Mouse (Mus musculus) neural tube, embryonic 10.5 days (tissue): ENCODE results near the gene Jdp2.

ENCODE experiments used
- DNase-seq: peaks from one replicate; pipeline ENCODE4 v3.0.0-alpha.2; 2017; ENCODE audit warnings: low spot score; ENCODE audit errors: extremely low spot score

The Jdp2 gene

GRCm38 (mm10) chr12:85600637-85601036, 1.8 kb downstream of the Jdp2 start:
- DNase-seq: no peak

DNA sequence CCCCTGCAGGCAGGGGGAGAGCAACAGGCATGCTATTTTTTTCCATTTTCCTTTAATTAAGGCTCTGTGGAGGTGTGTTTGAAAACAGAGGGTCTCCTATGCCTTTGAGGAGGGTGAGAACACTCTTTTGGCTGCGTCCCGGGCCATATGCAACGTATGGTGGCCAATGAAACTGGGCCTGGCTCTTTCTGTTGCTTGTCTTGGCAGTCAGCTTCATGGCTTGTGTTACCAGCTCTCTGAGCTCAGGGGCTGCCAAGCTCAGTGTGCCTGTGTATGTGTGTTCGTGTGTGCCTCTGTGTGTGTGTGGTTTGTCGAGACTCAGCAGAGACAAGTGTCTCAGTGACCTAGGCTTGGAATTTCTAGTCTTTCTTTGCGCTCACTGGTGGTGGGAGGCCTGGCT, 2.7 kb downstream of the Jdp2 start:
- DNase-seq: no peak

DNA sequence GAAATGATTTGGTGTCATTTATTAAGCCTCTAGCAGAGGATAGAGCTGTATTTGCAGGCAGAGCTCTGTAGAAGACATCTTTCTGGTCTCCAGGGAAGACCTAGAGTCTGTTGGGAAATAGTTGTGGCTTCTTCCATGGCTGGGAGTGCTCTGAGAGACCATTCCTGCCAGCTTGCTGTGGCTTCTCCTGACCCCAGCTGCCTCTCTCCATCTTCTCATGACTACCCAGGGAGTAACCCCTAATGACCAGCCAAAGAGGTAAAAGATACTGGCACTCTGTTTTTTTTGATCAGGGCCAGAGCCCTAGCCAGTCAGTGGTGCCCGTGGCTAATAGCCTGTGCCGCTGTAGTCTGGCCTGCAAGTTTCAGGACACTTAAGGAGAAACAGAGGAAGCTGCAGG, 3.3 kb downstream of the Jdp2 start:
- DNase-seq: no peak

- no peak for DNase-seq
These were observed 4.0 kb downstream of the Jdp2 start for GRCm38 (mm10) chr12:85602811-85603210.

GRCm38 (mm10) chr12:85603767-85604166, 4.9 kb downstream of the Jdp2 start:
- DNase-seq: no peak

DNA sequence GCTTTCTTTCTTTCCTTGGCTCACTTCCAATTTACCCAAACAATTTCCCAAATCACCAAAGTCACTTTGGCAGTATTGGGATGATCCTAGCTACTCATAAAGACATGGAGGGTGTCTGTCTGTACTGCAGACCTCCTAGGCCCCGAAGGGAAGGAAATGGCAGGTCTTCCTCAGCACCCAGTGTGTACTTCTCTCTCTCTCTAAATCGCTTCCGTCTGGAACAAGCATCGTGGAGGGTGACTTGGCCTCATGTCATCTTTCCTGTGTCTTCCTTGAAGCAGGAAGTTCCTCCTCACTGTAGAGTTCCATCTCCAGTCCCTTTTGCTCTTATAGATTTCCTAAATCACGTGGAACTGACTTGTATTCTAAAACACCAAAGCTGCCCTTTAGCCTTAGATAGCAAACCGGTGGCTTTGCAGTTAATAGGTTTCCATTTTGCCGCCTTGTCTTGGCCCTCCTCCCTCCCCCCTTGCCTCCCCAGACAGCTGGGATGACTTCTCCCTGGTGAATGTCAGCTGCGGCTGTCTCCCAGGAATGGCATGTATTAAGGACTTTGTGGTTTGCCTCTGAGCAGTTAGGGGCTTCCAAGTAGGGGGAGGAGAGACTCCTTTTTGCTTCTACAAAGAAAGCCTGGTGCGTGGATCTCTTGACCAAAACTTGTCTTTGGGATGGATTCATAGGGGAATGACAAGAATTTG, 5.6 kb downstream of the Jdp2 start:
- no peak for DNase-seq

DNA sequence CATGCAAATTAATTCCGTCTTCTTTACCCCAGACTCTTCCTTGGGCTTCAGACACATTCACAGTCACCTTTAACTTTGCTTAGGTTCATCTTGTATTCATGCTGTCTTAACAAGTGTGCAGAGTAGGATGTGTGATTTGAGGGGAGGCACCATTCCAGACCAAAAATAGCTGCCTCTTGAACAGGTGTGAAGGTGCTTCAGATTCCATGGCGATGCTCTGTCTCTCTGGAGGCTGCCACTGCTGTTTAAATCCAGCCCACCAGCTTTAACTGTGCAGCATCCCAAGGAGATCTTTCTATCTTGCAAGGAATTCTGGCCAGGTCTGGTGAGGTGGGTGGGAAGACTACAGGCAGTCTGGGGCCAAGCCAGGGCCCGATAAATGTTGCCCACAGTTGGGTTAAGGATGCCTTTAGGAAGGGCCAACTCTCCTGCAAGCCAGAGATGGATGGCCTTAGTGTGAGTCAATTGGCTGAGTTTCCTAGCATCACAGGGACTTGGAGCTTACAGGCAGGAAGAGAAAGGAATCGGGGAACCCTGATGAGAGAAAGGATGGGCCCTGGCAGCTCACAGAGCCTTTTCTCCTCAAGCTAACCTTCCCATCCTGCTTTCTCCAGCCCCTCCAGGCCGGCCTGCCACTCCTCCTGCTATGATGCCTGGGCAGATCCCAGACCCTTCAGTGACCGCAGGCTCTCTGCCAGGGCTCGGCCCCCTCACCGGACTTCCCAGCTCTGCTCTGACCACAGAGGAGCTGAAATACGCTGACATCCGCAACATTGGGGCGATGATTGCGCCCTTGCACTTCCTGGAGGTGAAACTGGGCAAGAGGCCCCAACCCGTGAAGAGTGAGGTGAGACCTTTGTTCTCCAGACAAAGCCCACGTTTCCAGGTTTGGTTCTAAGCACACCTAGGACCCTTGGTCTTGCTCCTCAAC, 9.0 kb downstream of the Jdp2 start:
- DNase-seq: no peak

GRCm38 (mm10) chr12:85610167-85610566, 11.3 kb downstream of the Jdp2 start:
- DNase-seq: no peak

DNA sequence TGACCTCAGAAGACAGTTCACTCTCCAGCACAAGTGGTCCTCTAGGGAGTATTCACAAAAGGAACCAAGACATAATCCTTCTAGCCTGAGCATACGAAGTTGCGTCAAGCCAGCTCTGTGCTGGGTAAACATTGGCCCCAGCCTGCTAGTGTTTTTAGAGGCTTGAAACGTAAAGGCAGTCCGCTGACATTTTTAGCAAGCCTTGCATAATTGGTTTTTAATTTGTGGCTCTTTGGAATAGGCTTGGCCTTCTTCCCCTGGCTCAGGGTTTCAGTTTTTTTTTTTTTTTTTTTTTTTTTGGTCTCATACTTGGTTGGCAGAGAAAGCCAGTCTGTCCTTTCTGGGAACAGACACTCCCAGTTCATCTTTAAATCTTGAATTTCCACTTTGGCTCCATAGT, 15.3 kb downstream of the Jdp2 start:
- DNase-seq: no peak

GRCm38 (mm10) chr12:85615486-85615885, 16.7 kb downstream of the Jdp2 start:
- no peak for DNase-seq

GRCm38 (mm10) chr12:85617885-85618284, 19.1 kb downstream of the Jdp2 start:
- DNase-seq: no peak

- no peak for DNase-seq
These were observed 19.6 kb downstream of the Jdp2 start for GRCm38 (mm10) chr12:85618430-85618829.

DNA sequence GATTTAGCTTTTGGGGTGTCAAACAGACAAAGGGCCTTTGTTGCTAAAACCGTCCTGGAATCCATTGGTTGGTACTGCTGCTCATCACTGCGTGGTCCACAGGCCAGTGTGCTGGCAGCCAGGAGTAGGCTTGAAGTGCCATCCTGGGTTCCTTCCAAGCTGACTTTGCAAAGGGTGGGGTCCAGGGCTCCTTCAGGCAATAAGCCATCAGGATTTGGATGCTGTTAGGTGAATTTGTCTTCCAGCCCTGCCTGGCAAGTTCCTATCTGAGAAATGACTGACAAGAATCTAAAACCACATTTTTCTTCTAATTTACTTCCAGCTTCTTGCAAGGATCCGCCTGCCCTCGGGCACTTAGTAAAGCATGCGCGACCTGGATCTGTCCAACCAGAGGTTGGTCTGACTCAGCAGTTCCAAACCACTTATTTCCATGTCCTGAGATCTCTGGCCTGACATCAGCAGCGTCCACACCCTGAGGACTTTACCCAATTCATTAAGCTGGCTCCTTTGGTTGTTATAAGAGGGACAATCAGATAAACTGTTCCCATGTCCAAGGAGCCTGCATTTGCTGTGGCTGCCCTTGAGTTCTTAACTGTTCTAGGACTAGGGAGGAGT, 20.6 kb downstream of the Jdp2 start:
- DNase-seq: no peak

GRCm38 (mm10) chr12:85619898-85620443, 21.1 kb downstream of the Jdp2 start:
- peak; percentile 30 for DNase-seq

- peak; percentile 31 for DNase-seq
These were observed 22.2 kb downstream of the Jdp2 start for GRCm38 (mm10) chr12:85621027-85621426.

GRCm38 (mm10) chr12:85621673-85622072, 22.8 kb downstream of the Jdp2 start:
- no peak for DNase-seq

GRCm38 (mm10) chr12:85623711-85624110, 24.9 kb downstream of the Jdp2 start:
- DNase-seq: no peak

DNA sequence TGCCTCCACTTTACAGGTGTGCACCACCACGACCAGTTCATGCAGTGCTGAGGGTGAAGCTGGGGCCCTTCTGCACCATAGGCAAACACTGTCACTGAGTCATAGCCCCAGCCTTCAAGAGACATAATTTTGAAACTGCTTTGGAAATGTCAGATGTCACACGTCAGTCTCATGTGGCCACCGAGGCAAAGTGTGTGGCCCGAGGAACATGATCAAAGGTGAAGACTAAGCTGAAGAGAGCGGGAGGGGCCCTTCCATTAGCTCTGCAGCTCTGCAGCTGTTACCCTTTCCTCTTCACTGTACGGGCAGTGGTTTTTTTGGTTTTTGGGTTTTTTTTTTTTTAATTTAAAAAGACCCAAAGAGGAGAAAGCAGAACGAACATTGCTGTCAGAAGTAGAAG, 25.8 kb downstream of the Jdp2 start:
- DNase-seq: no peak

DNA sequence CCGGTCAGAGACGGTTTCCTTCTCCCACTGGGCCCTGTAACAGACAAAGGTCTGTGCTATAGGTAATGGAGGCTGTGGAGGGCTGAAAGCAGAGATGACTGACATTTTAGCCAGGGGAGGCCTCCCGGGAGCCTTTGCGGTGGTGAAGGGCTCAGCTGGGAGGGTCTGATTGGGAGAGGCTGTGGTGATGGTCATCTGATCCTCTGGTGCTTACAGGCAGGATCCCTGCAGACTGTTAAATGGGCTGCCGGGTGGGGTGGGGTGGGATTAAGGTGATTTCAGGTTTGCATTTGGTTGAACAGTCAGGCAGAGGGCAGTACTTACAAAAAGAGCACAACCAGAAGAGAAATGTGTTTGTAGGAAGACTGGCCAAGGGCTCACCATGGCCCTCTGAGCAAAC, 27.0 kb downstream of the Jdp2 start:
- no peak for DNase-seq

GRCm38 (mm10) chr12:85629661-85630481, 31.0 kb downstream of the Jdp2 start:
- no peak for DNase-seq

GRCm38 (mm10) chr12:85631196-85631595, 32.4 kb downstream of the Jdp2 start:
- no peak for DNase-seq
